Mouse (Mus musculus): ENCODE measurements around the gene Aldh5a1. TPM values are rescaled to one million over a fixed set of nuclear protein-coding genes. Genes with fewer than 3 reads are reported as not detected.

Gene Aldh5a1
- polyA plus RNA-seq, 1 experiment = 5.3 TPM

DNA sequence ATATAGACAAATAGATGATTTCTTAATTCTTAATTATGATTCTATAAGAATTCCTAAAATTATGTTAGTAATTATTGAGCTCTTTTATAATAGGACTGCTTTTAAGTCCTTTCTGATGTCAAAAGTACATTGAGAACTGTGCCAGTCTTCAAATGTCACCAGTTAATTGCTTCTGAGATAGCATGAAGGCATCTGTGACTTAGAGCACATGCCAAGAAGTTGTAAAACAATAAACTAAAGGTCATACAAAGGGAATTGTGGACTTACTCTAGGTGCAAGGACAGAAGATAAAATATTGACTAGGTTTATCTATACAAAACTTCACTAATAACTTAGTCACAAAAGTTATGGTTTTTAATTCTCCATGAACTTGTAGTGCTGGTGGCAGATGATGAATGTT, 78.3 kb downstream of the Aldh5a1 start:
- Histone ChIP-seq H3K4me1 (ENCODE audit: control insufficient read depth, insufficient read depth, insufficient read length, low read length) (peaks cover 27% of the 10 kb centered on the region), H3K36me3 (ENCODE audit: control insufficient read depth, insufficient read depth, low read length) (no peaks in the 10 kb centered on the region), H3K4me3 (ENCODE audit: low read depth, low read length) (no peak overlapping the region), H3K27ac (ENCODE audit: insufficient read depth, low read depth, low read length) (no peak overlapping the region), H3K27me3 (ENCODE audit: control insufficient read depth, insufficient read depth, low read length) (no peaks in the 10 kb centered on the region)
- TF ChIP-seq CTCF (IDR thresholded peaks at IDR 0.05; ENCODE audit: extremely low read depth, insufficient read length, insufficient replicate concordance, low read depth, low read length) = no peak
- no peak for TF ChIP-seq POLR2A (IDR thresholded peaks at IDR 0.05; ENCODE audit: low read depth, low read length)

Other genes starting within 250 kb of the Aldh5a1 start
- gene Armh2, start 196.4 kb downstream of the Aldh5a1 start, polyA plus RNA-seq (2012; rRNA removed) = not detected in 2 replicates
- 0.84 and 2.4 TPM in 2 replicates for gene Gmnn, start 175.7 kb downstream of the Aldh5a1 start, polyA plus RNA-seq (2012; rRNA removed)
- gene BC005537, start 136.0 kb downstream of the Aldh5a1 start, polyA plus RNA-seq (2012; rRNA removed) = 9.7 and 21.6 TPM in 2 replicates
- 22.8 and 31.3 TPM in 2 replicates for gene Acot13, start 106.1 kb downstream of the Aldh5a1 start, polyA plus RNA-seq (2012; rRNA removed)
- gene Tdp2, start 106.0 kb downstream of the Aldh5a1 start, polyA plus RNA-seq (2012; rRNA removed) = 18.1 and 27.5 TPM in 2 replicates
- 1.4 and 1.6 TPM in 2 replicates for gene D130043K22Rik, start 92.5 kb downstream of the Aldh5a1 start, polyA plus RNA-seq (2012; rRNA removed)
- gene Gpld1, start 5.5 kb upstream of the Aldh5a1 start, polyA plus RNA-seq (2012; rRNA removed) = 1.2 and 1.7 TPM in 2 replicates
- gene Mrs2, start 82.7 kb upstream of the Aldh5a1 start, polyA plus RNA-seq (2012; rRNA removed) = 9.3 and 11.3 TPM in 2 replicates
- gene Dcdc2a, start 118.3 kb upstream of the Aldh5a1 start, polyA plus RNA-seq (2012; rRNA removed) = 0.05 TPM in 1 of 2 replicates, not detected in the other